Mouse (Mus musculus) adrenal gland, adult 8-10 months (tissue): Measurements from ENCODE around the gene Pou2f1. TPM values are rescaled to one million over a fixed set of nuclear protein-coding genes. Genes with fewer than 3 reads are reported as not detected.

Experiments
- DNase-seq: peaks from one replicate; pipeline ENCODE4 v3.0.0; 2022
- total RNA-seq, 4 experiments: library from RNA; stranded (reverse); gene quantifications; 2 replicates each; pipeline ENCODE4 v1.2.4; 2022

Gene Pou2f1
- total RNA-seq, 4 experiments from 2014 or later = 10.6 to 23.3 (median 15.2) TPM

- no peak for DNase-seq
These were observed 123.7 kb downstream of the Pou2f1 start for GRCm38 (mm10) chr1:165878751-165879150.

GRCm38 (mm10) chr1:165875520-165876284 lies 126.8 kb downstream of the Pou2f1 start:
- DNase-seq = no peak

- no peak for DNase-seq
These were observed 127.8 kb downstream of the Pou2f1 start for GRCm38 (mm10) chr1:165874645-165875044.

GRCm38 (mm10) chr1:165868659-165869058 lies 133.8 kb downstream of the Pou2f1 start:
- no peak for DNase-seq

- no peak for DNase-seq
These were observed 135.7 kb downstream of the Pou2f1 start for GRCm38 (mm10) chr1:165866630-165867280.

- no peak for DNase-seq
These were observed 137.3 kb downstream of the Pou2f1 start for GRCm38 (mm10) chr1:165864864-165865795.

GRCm38 (mm10) chr1:165862059-165862458 lies 140.4 kb downstream of the Pou2f1 start:
- no peak for DNase-seq

GRCm38 (mm10) chr1:165861235-165861609 lies 141.3 kb downstream of the Pou2f1 start:
- no peak for DNase-seq

GRCm38 (mm10) chr1:165860373-165861234 lies 141.9 kb downstream of the Pou2f1 start:
- no peak for DNase-seq

- DNase-seq = no peak
These were observed 144.1 kb downstream of the Pou2f1 start for GRCm38 (mm10) chr1:165858356-165858755.

GRCm38 (mm10) chr1:165857279-165857678 lies 145.2 kb downstream of the Pou2f1 start:
- DNase-seq = no peak

GRCm38 (mm10) chr1:165855759-165856545 lies 146.5 kb downstream of the Pou2f1 start:
- DNase-seq = no peak

GRCm38 (mm10) chr1:165853729-165854420 lies 148.6 kb downstream of the Pou2f1 start:
- no peak for DNase-seq

- DNase-seq = no peak
These were observed 149.3 kb downstream of the Pou2f1 start for GRCm38 (mm10) chr1:165853131-165853721.

GRCm38 (mm10) chr1:165852131-165852530 lies 150.3 kb downstream of the Pou2f1 start:
- no peak for DNase-seq

- no peak for DNase-seq
These were observed 152.7 kb downstream of the Pou2f1 start for GRCm38 (mm10) chr1:165849458-165850445.

- DNase-seq = no peak
These were observed 153.6 kb downstream of the Pou2f1 start for GRCm38 (mm10) chr1:165848881-165849280.

- DNase-seq = no peak
These were observed 154.1 kb downstream of the Pou2f1 start for GRCm38 (mm10) chr1:165848417-165848816.

GRCm38 (mm10) chr1:165845366-165845765 lies 157.1 kb downstream of the Pou2f1 start:
- DNase-seq = no peak
